Mouse (Mus musculus) monocyte, adult 2 months (primary cell): ENCODE data around the gene Cib3.
A peak's percentile ranks its signal among the peaks of the same experiment; 100 is the strongest.

Experiments
- DNase-seq, 2 experiments: peaks; one replicate each; pipeline ENCODE4 v3.0.0; 2022; ENCODE audit warnings: low spot score in 2 of 2, low read depth in 1 of 2

Gene Cib3

GRCm38 (mm10) chr8:72212751-72213150 is at the start of gene Cib3:
TSS of gene Cib3 (minus strand) at chr8:72212837.
- DNase-seq = no peak

- no peak for DNase-seq
These were observed 49.2 kb upstream of the Cib3 start for GRCm38 (mm10) chr8:72261872-72262271.

- DNase-seq = no peak
These were observed 48.8 kb upstream of the Cib3 start for GRCm38 (mm10) chr8:72261431-72261830.

GRCm38 (mm10) chr8:72261019-72261418 is 48.4 kb upstream of the Cib3 start:
- peak; percentile 26 to 47 for DNase-seq

GRCm38 (mm10) chr8:72260585-72260984 is 47.9 kb upstream of the Cib3 start:
- DNase-seq = no peak

GRCm38 (mm10) chr8:72259862-72260261 is 47.2 kb upstream of the Cib3 start:
- no peak for DNase-seq

- no peak for DNase-seq
These were observed 45.2 kb upstream of the Cib3 start for GRCm38 (mm10) chr8:72257902-72258238.

GRCm38 (mm10) chr8:72257171-72257901 is 44.7 kb upstream of the Cib3 start:
- no peak for DNase-seq

GRCm38 (mm10) chr8:72244610-72245009 is 32.0 kb upstream of the Cib3 start:
- no peak for DNase-seq

- DNase-seq = no peak
These were observed 29.6 kb upstream of the Cib3 start for GRCm38 (mm10) chr8:72242226-72242625.

GRCm38 (mm10) chr8:72240951-72241350 is 28.3 kb upstream of the Cib3 start:
- DNase-seq = no peak

- peak in 1 of 2 experiments; percentile 20 for DNase-seq
These were observed 27.7 kb upstream of the Cib3 start for GRCm38 (mm10) chr8:72240403-72240763.

- DNase-seq = peak; percentile 94 to 95
These were observed 27.1 kb upstream of the Cib3 start, which contains the start of gene Ap1m1 for GRCm38 (mm10) chr8:72239499-72240402. TSS of gene Ap1m1 (plus strand) at chr8:72240018.

GRCm38 (mm10) chr8:72222656-72223055 is 10.0 kb upstream of the Cib3 start:
- DNase-seq = no peak

- DNase-seq = no peak
These were observed 8.1 kb upstream of the Cib3 start for GRCm38 (mm10) chr8:72220758-72221157.

GRCm38 (mm10) chr8:72219541-72220363 is 7.1 kb upstream of the Cib3 start, which contains the start of gene Fam32a:
TSS of gene Fam32a (plus strand) at chr8:72219730.
- DNase-seq = peak; percentile 79 to 81

- DNase-seq = no peak
These were observed 6.3 kb upstream of the Cib3 start for GRCm38 (mm10) chr8:72218781-72219540.

- DNase-seq = peak; percentile 46 to 66
These were observed 3.2 kb upstream of the Cib3 start for GRCm38 (mm10) chr8:72215871-72216270.

GRCm38 (mm10) chr8:72215060-72215459 is 2.4 kb upstream of the Cib3 start:
- no peak for DNase-seq

- no peak for DNase-seq
These were observed 899 bp upstream of the Cib3 start, which contains the start of gene Gm11034 for GRCm38 (mm10) chr8:72213536-72213935. TSS of gene Gm11034 (minus strand) at chr8:72213636.
